Mouse (Mus musculus): ENCODE measurements around the gene Josd1. TPM values are rescaled to one million over a fixed set of nuclear protein-coding genes. Genes with fewer than 3 reads are reported as not detected.

Josd1 gene
- total and polyA plus RNA-seq, 3 experiments: 30.1 to 48.3 (median 34.9) TPM

DNA sequence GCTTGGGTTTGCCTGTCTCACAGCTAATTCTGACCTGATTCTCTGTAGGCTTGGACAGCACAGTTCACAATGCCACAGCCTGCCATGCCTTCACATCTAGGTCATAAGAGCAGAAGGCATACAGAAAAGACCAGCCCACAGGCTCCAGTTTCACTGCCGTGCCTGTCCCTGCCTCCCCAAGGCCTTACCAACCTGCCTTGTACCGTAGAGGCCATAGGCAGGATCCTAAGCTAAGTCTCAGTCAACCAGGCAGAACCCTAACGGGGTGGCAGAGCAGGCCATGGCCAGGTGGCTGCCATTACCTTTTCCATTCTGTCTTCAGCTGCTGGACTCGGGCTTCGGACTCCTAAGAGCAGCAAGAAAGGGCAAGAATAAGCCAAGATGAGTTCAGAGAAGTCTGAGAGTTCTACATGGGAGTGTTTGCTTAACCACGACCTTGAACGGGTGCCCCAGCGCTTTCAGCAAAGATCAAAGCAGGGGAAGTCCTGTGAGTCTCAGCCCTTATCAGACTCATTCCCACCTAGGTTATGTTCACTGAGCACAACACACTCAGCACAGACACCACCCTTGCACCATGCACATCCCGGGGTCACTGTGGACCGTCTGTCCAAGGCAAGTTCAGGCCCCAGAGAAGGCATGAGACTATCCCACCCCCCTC lies 41.1 kb upstream of the Josd1 start:
- Histone ChIP-seq H3K79me2 (replicated peaks; ENCODE audit: control insufficient read depth, extremely low read depth, insufficient read depth, poor library complexity, severe bottlenecking) (no peaks in the 10 kb centered on the region), H3K4me1 (ENCODE audit: control insufficient read depth in 1 of 2, insufficient read depth in 2 of 2) (peaks cover 3 to 48% of the 10 kb centered on the region in 2 experiments; a peak in 3 of 4 replicates), H3K27ac (ENCODE audit: insufficient read depth, low read depth) (0 out of 2 replicates have a peak overlapping the region, but pooled peaks have one; percentile 2), H3K36me3 (replicated peaks in 1 of 2; ENCODE audit: control insufficient read depth in 1 of 2, insufficient read depth in 1 of 2, low read length in 1 of 2) (peaks cover 53 to 91% of the 10 kb centered on the region in 2 experiments), H3K9ac (ENCODE audit: insufficient read depth, low read depth) (no peak overlapping the region), H3K4me2 (ENCODE audit: insufficient read depth, low read depth, poor library complexity, severe bottlenecking) (no peak overlapping the region), H3K27me3 (replicated peaks) (no peaks in the 10 kb centered on the region), H3K9me3 (replicated peaks; ENCODE audit: low read length) (no peaks in the 10 kb centered on the region), H3K4me3 (replicated peaks in 1 of 3; ENCODE audit: low read depth in 2 of 3, low read length in 2 of 3, poor library complexity in 1 of 3) (no peak overlapping the region)
- TF ChIP-seq JUN (IDR thresholded peaks at IDR 0.05; ENCODE audit: insufficient read depth, low read depth, low read length) (no peak), MAZ (IDR thresholded peaks at IDR 0.05; ENCODE audit: low read depth, low read length) (no peak), HCFC1 (IDR thresholded peaks at IDR 0.05; ENCODE audit: low read depth, low read length) (no peak), MAFK (IDR thresholded peaks at IDR 0.05; ENCODE audit: insufficient replicate concordance, low read length) (no peak), ZKSCAN1 (IDR thresholded peaks at IDR 0.05; ENCODE audit: borderline replicate concordance, low read depth, low read length) (no peak), MEF2A (IDR thresholded peaks at IDR 0.05; ENCODE audit: borderline replicate concordance, low read depth, low read length) (no peak), JUND (conservative IDR thresholded peaks at IDR 0.05; ENCODE audit: low read depth, low read length) (no peak), ZNF384 (IDR thresholded peaks at IDR 0.05; ENCODE audit: low read depth, low read length) (no peak), RAD21 (IDR thresholded peaks at IDR 0.05; ENCODE audit: low read depth, low read length) (no peak)
- no peak for DNase-seq (ENCODE audit: extremely low read depth)
- in situ Hi-C loops (cut with MboI; ENCODE audit: low pct_ligation_motif_present, low pct_unique_long_range_greater_than_20kb, low sequenced_read_pairs): no loop called here
- dilution Hi-C loops (cut with MboI; ENCODE audit: extremely low pct_ligation_motif_present, extremely low pct_unique_long_range_greater_than_20kb, low sequenced_read_pairs): no loop called here

DNA sequence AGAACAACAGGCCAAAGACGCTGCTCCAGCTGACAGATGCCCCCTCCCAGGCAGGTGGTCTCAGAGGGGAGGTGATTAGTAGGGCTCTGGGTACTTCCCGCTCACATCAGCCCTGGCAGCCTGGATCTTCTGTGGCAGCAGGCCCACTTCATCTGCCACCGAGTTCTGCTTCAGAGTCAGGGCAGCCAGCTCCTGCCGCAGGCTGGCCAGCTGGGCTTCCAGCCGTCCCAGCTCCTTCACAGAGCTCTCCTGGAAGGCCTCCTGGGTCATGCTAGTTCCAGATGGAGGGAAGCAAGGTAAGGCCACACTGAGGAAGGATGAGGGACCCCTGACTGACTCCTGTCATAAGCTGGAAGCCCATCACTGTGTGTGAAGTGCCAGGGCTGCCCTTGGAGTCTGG lies 40.6 kb upstream of the Josd1 start:
- peaks cover 47 to 91% of the 10 kb centered on the region in 2 experiments for H3K36me3 ChIP-seq (replicated peaks in 1 of 2; ENCODE audit: control insufficient read depth in 1 of 2, insufficient read depth in 1 of 2, low read length in 1 of 2)
- H3K27ac ChIP-seq (ENCODE audit: insufficient read depth, low read depth): 0 out of 2 replicates have a peak overlapping the region, but pooled peaks have one; percentile 2
- dilution Hi-C loops (cut with MboI; ENCODE audit: extremely low pct_ligation_motif_present, extremely low pct_unique_long_range_greater_than_20kb, low sequenced_read_pairs): no loop called here
- in situ Hi-C loops (cut with MboI; ENCODE audit: low pct_ligation_motif_present, low pct_unique_long_range_greater_than_20kb, low sequenced_read_pairs): no loop called here
- no peak overlapping the region for H3K4me3 ChIP-seq (replicated peaks in 1 of 3; ENCODE audit: low read depth in 2 of 3, low read length in 2 of 3, poor library complexity in 1 of 3)
- H3K4me1 ChIP-seq (ENCODE audit: control insufficient read depth in 1 of 2, insufficient read depth in 2 of 2): peaks cover 3 to 54% of the 10 kb centered on the region in 2 experiments; a peak in 3 of 4 replicates
- H3K4me2 ChIP-seq (ENCODE audit: insufficient read depth, low read depth, poor library complexity, severe bottlenecking): no peak overlapping the region
- no peak overlapping the region for H3K9ac ChIP-seq (ENCODE audit: insufficient read depth, low read depth)
- no peaks in the 10 kb centered on the region for H3K27me3 ChIP-seq (replicated peaks)
- no peaks in the 10 kb centered on the region for H3K9me3 ChIP-seq (replicated peaks; ENCODE audit: low read length)
- no peaks in the 10 kb centered on the region for H3K79me2 ChIP-seq (replicated peaks; ENCODE audit: control insufficient read depth, extremely low read depth, insufficient read depth, poor library complexity, severe bottlenecking)
- TF ChIP-seq RCOR1 (conservative IDR thresholded peaks at IDR 0.05; ENCODE audit: low read depth, low read length) (no peak), MYC (IDR thresholded peaks at IDR 0.05; ENCODE audit: low read depth, low read length) (no peak), ZKSCAN1 (IDR thresholded peaks at IDR 0.05; ENCODE audit: borderline replicate concordance, low read depth, low read length) (no peak), NRF1 (IDR thresholded peaks at IDR 0.05; ENCODE audit: low read depth, low read length) (no peak), JUN (IDR thresholded peaks at IDR 0.05; ENCODE audit: insufficient read depth, low read depth, low read length) (no peak), POLR2AphosphoS2 (IDR thresholded peaks at IDR 0.05; ENCODE audit: low read depth, low read length) (no peak), CTCF (conservative IDR thresholded peaks at IDR 0.05 in 1 of 2, IDR thresholded peaks at IDR 0.05 in 1 of 2; ENCODE audit: low read depth in 2 of 2, low read length in 2 of 2) (no peak), MAZ (IDR thresholded peaks at IDR 0.05; ENCODE audit: low read depth, low read length) (no peak)
- DNase-seq (ENCODE audit: extremely low read depth): no peak

Measured in CH12.LX (cell line).